Mouse (Mus musculus) cerebellum, postnatal 10 days (tissue): Measurements from ENCODE around the gene Prss33.

Source experiments
- DNase-seq, 2 experiments: peaks; one replicate each; pipeline ENCODE4 v3.0.0; 2021; ENCODE audit warnings: mixed read lengths in 2 of 2

The Prss33 gene

GRCm38 (mm10) chr17:23825591-23825990 lies 10.3 kb downstream of the Prss33 start:
- DNase-seq: no peak

- DNase-seq: peak in 1 of 2 experiments; percentile 13
Observed at GRCm38 (mm10) chr17:23823614-23824013, 12.2 kb downstream of the Prss33 start.

- DNase-seq: peak in 1 of 2 experiments; percentile 11
Observed at GRCm38 (mm10) chr17:23823018-23823417, 12.8 kb downstream of the Prss33 start.

DNA sequence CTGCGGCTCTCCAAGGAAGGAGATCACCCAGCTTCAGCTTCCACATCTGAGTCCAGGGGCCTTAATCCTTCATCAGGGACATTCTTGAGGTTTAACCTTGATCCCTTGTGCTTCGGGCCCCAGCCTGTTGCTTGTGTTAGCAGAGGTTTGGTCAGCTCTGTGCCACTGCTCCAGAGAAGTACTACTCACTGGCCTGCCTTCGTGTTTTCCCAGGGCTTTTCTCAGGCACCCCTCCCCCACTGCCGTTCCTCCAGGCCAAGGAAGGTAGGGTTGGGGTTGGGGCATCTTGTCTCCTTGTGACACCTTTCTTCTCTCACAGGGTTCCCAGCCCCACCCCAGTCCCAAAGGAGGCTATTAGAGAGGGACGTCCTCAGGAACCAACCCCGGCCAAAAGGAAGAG lies 13.8 kb downstream of the Prss33 start:
- peak in 1 of 2 experiments; percentile 22 for DNase-seq

DNA sequence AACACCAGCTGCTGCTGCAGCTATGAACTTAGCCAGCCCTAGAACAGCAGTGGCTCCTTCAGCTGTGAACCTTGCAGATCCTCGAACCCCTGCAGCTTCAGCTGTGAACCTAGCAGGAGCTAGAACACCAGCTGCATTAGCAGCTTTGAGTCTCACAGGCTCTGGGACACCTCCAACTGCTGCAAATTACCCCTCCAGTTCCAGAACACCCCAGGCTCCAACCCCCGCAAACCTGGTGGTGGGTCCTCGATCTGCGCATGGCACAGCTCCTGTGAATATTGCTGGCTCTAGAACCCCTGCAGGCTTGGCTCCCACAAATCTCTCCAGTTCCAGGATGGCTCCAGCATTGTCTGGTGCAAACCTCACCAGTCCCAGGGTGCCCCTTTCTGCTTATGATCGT lies 15.1 kb downstream of the Prss33 start:
- peak in 1 of 2 experiments; percentile 21 for DNase-seq

GRCm38 (mm10) chr17:23819235-23819634 lies 16.6 kb downstream of the Prss33 start:
- peak in 1 of 2 experiments; percentile 17 for DNase-seq

DNA sequence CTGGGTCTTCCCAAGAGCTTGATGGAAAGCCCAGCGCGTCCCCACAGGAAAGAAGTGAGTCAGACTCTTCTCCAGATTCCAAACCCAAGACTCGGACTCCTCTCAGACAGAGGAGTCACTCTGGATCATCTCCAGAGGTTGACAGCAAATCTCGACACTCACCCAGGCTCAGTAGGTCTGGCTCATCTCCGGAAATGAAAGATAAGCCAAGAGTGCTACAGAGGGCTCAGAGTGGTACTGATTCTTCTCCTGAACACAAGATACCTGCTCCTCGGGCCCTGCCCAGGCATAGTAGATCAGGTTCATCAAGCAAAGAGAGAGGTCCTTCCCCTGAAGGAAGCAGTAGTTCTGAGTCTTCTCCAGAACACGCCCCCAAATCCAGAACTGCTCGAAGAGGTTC lies 17.3 kb downstream of the Prss33 start:
- peak in 1 of 2 experiments; percentile 15 for DNase-seq

GRCm38 (mm10) chr17:23815641-23816040 lies 20.2 kb downstream of the Prss33 start:
- DNase-seq: peak in 1 of 2 experiments; percentile 13

DNA sequence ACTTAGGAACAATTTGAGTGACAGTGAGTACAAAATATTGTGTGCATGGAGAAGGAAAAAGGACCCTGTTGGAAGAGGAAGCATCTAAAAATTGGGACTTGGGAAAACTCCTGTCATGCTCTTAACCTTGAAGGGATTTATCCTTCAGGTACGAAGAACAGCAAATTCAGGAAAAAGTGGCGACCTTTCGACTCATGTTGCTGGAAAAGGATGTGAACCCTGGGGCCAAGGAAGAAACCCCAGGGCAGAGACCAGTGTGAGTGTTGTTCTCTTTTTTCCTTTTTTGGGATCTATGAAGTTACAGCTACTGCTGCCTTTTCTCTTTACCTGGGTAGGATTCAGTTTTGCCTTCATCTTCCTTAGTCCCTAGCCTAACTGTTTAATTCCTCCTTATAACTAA lies 27.9 kb downstream of the Prss33 start:
- no peak for DNase-seq

DNA sequence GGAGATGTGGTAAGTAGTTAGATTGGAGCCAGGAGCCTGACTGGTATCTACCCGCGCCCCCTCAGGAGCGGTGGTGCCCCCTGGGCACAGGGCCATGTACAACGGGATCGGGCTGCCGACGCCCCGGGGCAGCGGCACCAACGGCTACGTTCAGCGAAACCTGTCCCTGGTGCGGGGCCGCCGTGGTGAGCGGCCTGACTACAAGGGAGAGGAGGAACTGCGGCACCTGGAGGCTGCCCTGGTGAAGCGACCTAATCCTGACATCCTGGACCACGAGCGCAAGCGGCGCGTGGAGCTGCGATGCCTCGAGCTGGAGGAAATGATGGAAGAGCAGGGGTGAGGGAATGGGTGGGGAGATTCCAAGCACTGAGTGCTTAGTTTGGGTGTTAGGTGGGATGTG lies 29.0 kb downstream of the Prss33 start:
- peak in 1 of 2 experiments; percentile 55 for DNase-seq

DNA sequence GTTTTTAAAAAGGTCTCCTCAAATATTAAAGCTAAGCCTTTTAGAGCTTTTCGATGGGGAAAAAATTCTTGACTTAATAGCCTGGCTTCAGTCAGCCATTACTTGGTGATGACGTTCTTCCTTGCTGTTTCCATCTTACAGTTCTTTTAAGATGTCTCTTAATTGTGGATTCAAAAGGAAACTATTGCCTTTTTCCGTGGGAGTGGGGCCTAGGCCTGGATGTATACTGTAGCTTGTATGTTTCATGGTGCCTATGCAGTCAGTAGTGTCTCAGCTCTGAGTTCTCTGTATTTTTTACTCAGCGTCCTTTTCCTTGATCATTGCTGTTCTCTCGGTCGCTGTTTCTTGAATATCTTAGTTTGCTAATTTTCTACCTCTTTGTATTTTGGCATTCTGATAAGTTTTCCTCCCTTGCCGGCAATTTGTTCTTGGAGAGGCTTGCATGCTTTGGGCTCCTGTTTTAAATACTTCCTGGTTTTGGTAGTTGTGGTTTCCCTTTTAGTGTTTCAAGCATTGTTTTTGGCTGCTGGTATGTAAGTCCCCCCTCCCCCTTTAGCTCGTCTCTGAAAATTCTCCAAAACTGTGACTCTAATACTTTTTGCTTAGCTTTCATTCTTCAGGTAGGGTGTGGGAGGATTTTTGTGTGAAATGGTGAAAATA lies 31.3 kb downstream of the Prss33 start:
- DNase-seq: no peak

GRCm38 (mm10) chr17:23803366-23804041 lies 32.4 kb downstream of the Prss33 start:
- DNase-seq: peak; percentile 95

DNA sequence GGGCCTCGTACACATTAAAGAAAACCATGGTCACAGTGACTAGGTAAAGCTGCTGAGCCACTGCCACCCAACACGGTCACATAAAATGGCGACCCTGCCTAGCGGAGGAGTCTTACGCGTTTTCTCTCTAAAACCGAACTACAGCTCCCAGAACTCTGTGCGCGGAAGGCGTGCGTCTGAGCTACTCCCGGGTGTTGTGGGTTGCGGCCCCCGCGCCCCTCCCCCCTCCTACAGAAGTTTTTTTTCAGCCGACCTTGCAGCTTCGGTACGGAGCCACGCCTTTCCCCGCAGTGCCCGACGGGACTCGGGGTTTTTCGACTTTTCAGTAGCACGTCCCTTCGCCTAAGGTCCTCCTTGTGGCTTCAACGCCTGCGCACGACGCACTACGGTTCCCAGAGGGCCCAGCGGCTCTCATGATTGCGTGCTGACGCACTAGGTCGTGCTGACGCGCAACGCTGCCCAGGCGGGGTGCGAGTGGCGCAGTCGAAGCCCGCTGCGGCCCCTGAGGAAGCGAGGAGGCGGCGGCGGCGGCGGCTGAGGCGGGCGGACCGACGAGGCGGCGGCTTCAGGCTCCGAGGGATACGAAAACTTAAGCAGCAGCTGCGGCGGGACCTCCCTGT lies 33.0 kb downstream of the Prss33 start:
- peak; percentile 98 to 99 for DNase-seq

GRCm38 (mm10) chr17:23801627-23802026 lies 34.2 kb downstream of the Prss33 start:
- no peak for DNase-seq

DNA sequence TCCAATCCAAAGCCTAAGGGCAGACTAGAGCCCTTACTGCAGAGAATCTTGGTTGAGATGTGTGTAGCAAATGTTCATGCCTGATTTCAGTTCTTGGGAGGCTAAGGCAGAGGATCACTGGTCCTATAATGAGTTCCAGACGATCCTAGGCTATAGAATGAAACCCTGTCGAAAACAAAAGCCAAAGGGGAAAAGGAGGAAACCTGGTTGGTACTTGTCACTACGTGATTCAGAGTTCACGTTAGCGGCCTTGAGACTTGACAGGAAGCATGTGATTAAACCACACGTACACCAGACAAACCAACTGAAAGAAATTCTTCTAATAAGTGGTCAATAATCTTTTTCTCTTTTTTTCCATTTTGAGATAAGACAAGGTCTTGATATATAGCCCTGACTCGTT lies 38.5 kb downstream of the Prss33 start:
- no peak for DNase-seq

DNA sequence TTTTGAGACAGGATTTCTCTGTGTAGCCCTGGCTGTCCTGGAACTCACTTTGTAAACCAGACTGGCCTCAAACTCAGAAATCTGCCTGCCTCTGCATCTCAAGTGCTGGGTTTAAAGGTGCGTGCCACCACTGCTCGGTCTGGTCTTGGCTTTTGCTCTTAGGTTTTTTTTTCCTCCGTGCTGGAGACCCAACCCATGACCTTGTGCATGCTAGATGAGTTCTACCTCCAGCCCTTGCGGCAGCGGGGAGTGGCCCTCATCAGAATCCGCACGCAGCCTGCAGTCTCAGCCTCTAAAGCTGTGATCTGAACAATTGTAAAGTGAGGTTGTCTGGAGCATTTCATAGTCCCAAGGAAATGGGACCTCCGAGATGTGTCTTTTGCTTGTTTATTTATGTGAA lies 40.5 kb downstream of the Prss33 start:
- DNase-seq: no peak

- peak in 1 of 2 experiments; percentile 22 for DNase-seq
Observed at GRCm38 (mm10) chr17:23791079-23791357, 44.8 kb downstream of the Prss33 start.

- DNase-seq: peak; percentile 68 to 71
Observed at GRCm38 (mm10) chr17:23790269-23791078, 45.4 kb downstream of the Prss33 start, which contains the start of gene Srrm2. Srrm2 (plus strand) TSS chr17:23790532.

- no peak for DNase-seq
Observed at GRCm38 (mm10) chr17:23789749-23790268, 46.0 kb downstream of the Prss33 start.

DNA sequence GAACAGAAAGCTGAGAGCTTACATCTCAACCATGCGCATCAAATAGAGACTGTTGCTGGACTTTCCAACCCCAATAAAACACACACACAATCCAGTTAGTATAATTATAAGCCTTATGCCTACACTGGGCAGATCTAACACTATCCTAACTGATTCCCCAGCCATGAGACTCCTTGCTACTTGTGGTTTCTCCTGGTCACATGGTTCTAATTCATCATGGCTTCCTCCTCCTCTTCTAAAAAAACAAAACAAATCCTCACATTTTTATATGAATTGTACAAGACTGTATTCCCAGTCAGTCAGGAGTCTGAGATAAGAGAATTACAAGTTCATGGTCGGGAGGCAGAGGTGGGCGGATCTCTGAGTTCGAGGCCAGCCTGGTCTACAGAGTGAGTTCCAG lies 46.9 kb downstream of the Prss33 start:
- no peak for DNase-seq

DNA sequence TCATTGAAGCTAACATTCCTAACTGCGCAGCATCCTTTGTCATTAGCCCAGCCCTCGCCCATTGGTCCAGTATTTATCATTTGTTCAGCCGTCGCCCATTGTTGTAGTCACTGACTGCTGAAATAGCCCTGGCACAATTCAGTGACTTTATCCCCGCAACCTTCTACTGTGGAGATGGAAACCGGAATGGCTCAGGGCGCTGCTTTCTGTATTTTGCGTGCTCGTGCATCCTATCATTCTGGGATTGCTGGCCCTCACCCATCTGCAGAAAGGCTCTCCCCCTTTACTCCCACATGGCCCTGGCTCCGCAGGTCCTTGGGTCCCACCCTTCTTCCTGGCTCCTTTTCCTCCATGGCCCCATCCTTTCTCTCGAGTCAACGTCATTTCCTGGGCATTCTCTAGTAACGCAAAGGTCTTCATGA lies 49.3 kb downstream of the Prss33 start:
- DNase-seq: peak; percentile 59 to 71

DNA sequence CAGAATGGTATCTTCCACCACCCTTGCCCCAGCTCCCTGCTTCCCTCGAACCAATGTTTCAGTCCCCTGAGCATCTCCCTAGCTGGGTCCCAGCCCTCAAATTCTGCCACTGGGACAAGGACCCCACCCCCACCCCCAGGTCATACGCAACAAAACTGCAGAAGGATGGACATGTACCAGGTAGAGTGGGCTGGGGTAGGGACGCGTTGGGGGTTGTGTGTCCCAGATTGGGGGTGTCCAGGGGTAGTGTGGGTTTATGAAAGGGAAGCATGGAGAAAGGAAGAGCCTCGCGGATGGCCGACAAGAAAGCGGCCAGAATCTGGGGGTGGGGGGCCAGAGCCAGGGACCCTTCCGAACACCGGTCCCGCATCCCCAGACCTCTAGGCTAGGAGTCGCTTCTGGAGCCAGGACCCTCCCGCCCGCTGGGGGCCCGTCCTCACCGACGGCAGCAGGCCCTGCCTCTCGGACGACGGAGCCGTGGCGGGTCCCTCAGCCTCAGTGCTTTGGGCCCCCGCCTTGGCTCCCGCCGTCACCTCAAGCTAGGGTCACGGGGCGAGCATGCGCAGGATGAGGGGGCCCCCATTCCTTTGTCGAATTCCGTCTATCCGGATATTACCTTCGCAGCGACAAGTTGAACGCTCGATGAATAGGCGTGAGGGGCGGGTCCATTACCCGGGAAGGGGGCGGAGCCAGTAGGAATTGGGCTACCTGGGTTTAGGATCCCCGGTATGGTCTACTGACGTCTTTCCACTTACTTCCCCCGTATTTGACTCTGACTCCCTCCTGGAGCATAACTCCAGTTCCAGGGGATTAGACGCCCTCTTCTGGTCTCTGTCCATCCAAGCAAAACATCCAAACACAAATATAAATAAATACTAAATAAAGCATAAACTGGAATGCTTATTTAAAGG lies 50.0 kb downstream of the Prss33 start, which contains the start of gene Flywch2:
TSS of gene Flywch2 (minus strand) at position 521 of the 911 bp plus-strand sequence.
- peak; percentile 96 to 97 for DNase-seq
